Mouse (Mus musculus): ENCODE results near the gene Rcor3.

- no peak for TF ChIP-seq CTCF (IDR thresholded peaks at IDR 0.05; ENCODE audit: control insufficient read depth, insufficient read depth, low read length)
- no peak for TF ChIP-seq POLR2A (IDR thresholded peaks at IDR 0.05; ENCODE audit: borderline replicate concordance, control insufficient read depth, low read depth, low read length)
Observed at GRCm38 (mm10) chr1:192090689-192091567, 46.9 kb downstream of the Rcor3 start.
